Mouse (Mus musculus) spleen, adult 2 months (tissue): ENCODE results near the gene Polrmt. TPM values are rescaled to one million over a fixed set of nuclear protein-coding genes. Genes with fewer than 3 reads are reported as not detected.

Experiments used
- DNase-seq, 2 experiments: peaks; one replicate each; pipeline versions ENCODE4 v3.0.0 to v3.0.0-alpha.2; 2012 to 2021; ENCODE audit warnings: low spot score in 2 of 2, low read depth in 1 of 2
- H3K27ac ChIP-seq: fragments of 200-500 bp; 2 replicates; pipeline ENCODE4 v1.5.1; 2012; ENCODE audit warnings: low read length, inconsistent platforms; ENCODE audit not compliant: insufficient read depth
- H3K27me3 ChIP-seq: fragments of 200-500 bp; 2 replicates; pipeline ENCODE4 v1.6.1; 2012; ENCODE audit warnings: mild to moderate bottlenecking, moderate library complexity, low read length, inconsistent platforms; ENCODE audit not compliant: control insufficient read depth, insufficient read depth
- H3K36me3 ChIP-seq: fragments of 200-500 bp; 2 replicates; pipeline ENCODE4 v1.6.1; 2012; ENCODE audit warnings: mild to moderate bottlenecking, low read length, inconsistent platforms; ENCODE audit not compliant: control insufficient read depth, insufficient read depth
- H3K4me1 ChIP-seq: fragments of 200-500 bp; 2 replicates; pipeline ENCODE4 v1.6.1; 2011; ENCODE audit warnings: inconsistent platforms; ENCODE audit not compliant: control insufficient read depth, insufficient read depth, insufficient read length
- H3K4me3 ChIP-seq: fragments of 200-500 bp; 2 replicates; pipeline ENCODE4 v1.5.1; 2011; ENCODE audit warnings: mild to moderate bottlenecking, inconsistent platforms; ENCODE audit not compliant: insufficient read depth, insufficient read length; ENCODE audit errors: extremely low read depth
- CTCF ChIP-seq: fragments of 200-500 bp; IDR thresholded peaks from 2 replicates; pipeline ENCODE4 v1.5.1; 2011; ENCODE audit warnings: mild to moderate bottlenecking, inconsistent platforms; ENCODE audit not compliant: insufficient read depth, insufficient read length, insufficient replicate concordance; ENCODE audit errors: extremely low read depth
- POLR2A ChIP-seq: fragments of 200-500 bp; IDR thresholded peaks from 2 replicates; pipeline ENCODE4 v1.6.1; 2011; ENCODE audit warnings: low read depth, low read length, inconsistent platforms
- WGBS: fragments of 180-500 bp; shearing (Covaris S2); methylation state at CpG from one replicate; pipeline ENCODE4 v1.1.7; 2018; 5-methylcytosine and 5-hydroxymethylcytosine counted together
- polyA plus RNA-seq: library from polyadenylated mRNA; depleted of rRNA; stranded (reverse); fragments of >200 nt; gene quantifications from 2 replicates; pipeline ENCODE4 v1.2.3, GENCODE M21; 2012

Polrmt gene
- polyA plus RNA-seq, 1 experiment = 62.5 TPM

DNA sequence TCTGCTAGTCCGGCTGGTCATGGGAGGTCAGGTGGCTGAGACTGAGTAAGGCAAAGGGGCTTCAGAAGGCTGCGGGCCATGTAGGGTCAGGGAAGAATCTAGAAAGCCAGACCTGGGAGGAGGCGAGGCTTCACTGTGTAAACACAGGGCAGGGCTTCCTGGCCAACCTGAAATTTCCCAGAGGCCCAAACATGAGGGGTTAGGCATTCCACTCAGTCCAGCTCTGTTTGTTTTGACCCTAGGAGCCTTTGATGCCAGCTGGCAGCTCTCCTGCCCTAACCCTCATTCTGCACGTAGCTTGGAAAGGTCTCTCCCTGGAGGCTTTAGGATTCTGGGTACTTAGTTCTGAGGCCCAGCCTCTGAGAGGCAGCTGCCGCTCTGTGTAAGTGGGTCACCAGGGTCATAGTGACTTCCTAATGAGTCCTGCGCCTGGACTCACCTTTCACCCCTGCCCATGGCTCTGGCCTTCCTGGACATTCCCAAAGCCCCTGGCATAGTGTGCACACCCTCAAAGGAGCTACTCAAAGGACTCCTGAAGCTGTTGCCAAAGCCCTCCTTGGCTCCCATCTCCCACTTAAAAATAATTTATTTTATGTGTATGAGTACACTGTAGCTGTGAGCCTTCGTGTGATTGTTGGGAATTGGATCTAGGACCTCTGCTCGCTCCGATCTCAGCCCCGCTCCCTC is 44.8 kb downstream of the Polrmt start:
- 87% methylated on average over 10 of the region's 10 CpGs for WGBS
- Histone ChIP-seq H3K4me3 (no peak overlapping the region), H3K4me1 (peaks cover 10% of the 10 kb centered on the region; the same call in 1 of the 2 replicates), H3K27ac (no peak overlapping the region), H3K36me3 (no peaks in the 10 kb centered on the region), H3K27me3 (no peaks in the 10 kb centered on the region)
- TF ChIP-seq CTCF = no peak
- no peak for TF ChIP-seq POLR2A
- no peak for DNase-seq

DNA sequence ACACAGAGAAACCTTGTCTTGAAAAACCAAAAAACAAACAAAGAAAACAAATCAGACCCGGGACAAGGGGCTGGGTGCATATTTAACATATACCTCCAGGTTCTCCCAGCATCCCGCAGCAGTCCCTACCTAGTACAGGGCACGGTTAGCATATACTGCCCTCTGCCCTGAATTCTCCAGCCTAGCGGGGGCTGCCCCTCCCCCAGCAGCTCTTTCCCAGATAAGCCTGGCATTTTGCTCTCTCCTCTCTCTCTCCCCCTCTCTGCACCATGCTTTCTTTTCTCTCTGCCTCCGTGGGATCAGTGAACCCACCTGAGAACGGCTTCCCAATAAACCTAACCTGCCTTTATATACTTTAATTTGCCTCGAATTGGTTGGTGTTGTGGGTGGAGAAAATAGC is 45.7 kb downstream of the Polrmt start:
- WGBS = 72% methylated on average over 7 of the region's 7 CpGs
- Histone ChIP-seq H3K27ac (no peak overlapping the region), H3K4me1 (peaks cover 9% of the 10 kb centered on the region; the same call in 1 of the 2 replicates), H3K27me3 (no peaks in the 10 kb centered on the region), H3K36me3 (no peaks in the 10 kb centered on the region), H3K4me3 (no peak overlapping the region)
- no peak for TF ChIP-seq POLR2A
- no peak for TF ChIP-seq CTCF
- DNase-seq = no peak

GRCm38 (mm10) chr10:79698459-79698858 is 47.9 kb downstream of the Polrmt start:
- Histone ChIP-seq H3K4me3 (no peak overlapping the region), H3K4me1 (no peaks in the 10 kb centered on the region), H3K36me3 (no peaks in the 10 kb centered on the region), H3K27me3 (no peaks in the 10 kb centered on the region), H3K27ac (no peak overlapping the region)
- no peak for DNase-seq
- WGBS = 95% methylated on average over 6 of the region's 6 CpGs
- TF ChIP-seq POLR2A (no peak), CTCF (no peak)

GRCm38 (mm10) chr10:79697916-79698315 is 48.5 kb downstream of the Polrmt start:
- WGBS = 84% methylated on average over 6 of the region's 6 CpGs
- DNase-seq = no peak
- no peak for TF ChIP-seq POLR2A
- no peak for TF ChIP-seq CTCF
- Histone ChIP-seq H3K36me3 (no peaks in the 10 kb centered on the region), H3K4me3 (no peak overlapping the region), H3K27ac (no peak overlapping the region), H3K27me3 (no peaks in the 10 kb centered on the region), H3K4me1 (no peaks in the 10 kb centered on the region)

GRCm38 (mm10) chr10:79696129-79696651 is 50.2 kb downstream of the Polrmt start:
- Histone ChIP-seq H3K36me3 (no peaks in the 10 kb centered on the region), H3K27me3 (no peaks in the 10 kb centered on the region), H3K4me1 (no peaks in the 10 kb centered on the region), H3K27ac (no peak overlapping the region), H3K4me3 (no peak overlapping the region)
- 78% methylated on average over 9 of the region's 9 CpGs for WGBS
- DNase-seq = no peak
- TF ChIP-seq CTCF (no peak), POLR2A (no peak)

GRCm38 (mm10) chr10:79695231-79696128 is 50.9 kb downstream of the Polrmt start:
- 62% methylated on average over 13 of the region's 13 CpGs for WGBS
- Histone ChIP-seq H3K27me3 (no peaks in the 10 kb centered on the region), H3K27ac (no peak overlapping the region), H3K4me1 (no peaks in the 10 kb centered on the region), H3K36me3 (no peaks in the 10 kb centered on the region), H3K4me3 (no peak overlapping the region)
- peak; percentile 42 to 72 for DNase-seq
- TF ChIP-seq POLR2A (no peak), CTCF (peak; percentile 87; the same call in 1 of the 2 replicates)
